Mouse (Mus musculus) mouse embryonic stem cell (cell line): ENCODE data around the gene Tmem110.

ENCODE experiments used
- in situ Hi-C, 2 experiments: fragments of 300-500 bp; cut with MboI; formaldehyde crosslinking; loops; 1 replicate in 1 of 2; 3 replicates in 1 of 2; pipeline ENCODE4 v1.14.3; 2019 to 2020; ENCODE audit warnings: low sequenced_read_pairs in 2 of 2, low pct_unique_long_range_greater_than_20kb in 1 of 2, mixed read lengths in 1 of 2; ENCODE audit not compliant: unreplicated experiment in 1 of 2

Tmem110 gene

GRCm38 (mm10) chr14:30825476-30826131, at the start of gene Tmem110:
Gene Tmem110, plus strand, starts transcription at chr14:30825590.
- in situ Hi-C loops: no loop called here

DNA sequence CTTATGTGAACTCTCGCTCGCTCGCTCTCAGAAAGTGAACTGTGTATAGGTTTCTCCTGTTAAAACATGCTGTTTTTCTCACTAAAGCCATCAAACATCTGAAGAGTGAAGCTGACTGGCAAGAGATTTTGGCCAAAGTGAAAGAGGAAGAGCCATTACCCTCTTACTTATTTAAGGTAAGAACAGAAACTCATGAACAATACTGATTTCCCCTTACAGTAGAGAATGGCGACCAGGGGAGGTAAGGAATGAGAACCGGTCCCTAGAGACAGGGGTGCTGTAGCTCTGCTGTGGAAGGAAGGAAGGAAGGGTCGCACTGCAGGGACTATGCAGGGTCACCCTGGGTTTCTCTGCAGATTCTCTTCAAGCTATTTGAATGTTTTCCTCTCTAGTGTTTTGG, 40.8 kb upstream of the Tmem110 start:
- in situ Hi-C loops: no loop called here

DNA sequence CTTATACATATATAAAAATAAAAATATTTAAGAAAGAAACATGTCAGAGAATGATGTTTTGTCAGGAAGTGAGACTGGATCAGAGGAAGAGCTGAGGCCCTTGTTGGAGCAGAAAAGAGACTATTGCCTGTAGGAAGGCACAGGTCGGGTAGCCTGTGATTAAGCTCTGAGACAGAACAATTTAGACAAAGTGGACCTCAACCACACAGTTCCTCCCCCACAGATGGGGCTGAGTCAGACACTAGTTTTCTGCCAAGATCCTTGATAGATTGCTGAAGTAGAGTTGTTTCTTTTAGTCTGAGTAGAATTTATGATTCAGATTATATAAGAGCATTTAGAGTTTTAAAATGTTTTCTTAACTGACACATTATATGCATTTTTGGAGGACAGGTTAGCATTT, 35.9 kb upstream of the Tmem110 start:
- in situ Hi-C loops: no loop called here

DNA sequence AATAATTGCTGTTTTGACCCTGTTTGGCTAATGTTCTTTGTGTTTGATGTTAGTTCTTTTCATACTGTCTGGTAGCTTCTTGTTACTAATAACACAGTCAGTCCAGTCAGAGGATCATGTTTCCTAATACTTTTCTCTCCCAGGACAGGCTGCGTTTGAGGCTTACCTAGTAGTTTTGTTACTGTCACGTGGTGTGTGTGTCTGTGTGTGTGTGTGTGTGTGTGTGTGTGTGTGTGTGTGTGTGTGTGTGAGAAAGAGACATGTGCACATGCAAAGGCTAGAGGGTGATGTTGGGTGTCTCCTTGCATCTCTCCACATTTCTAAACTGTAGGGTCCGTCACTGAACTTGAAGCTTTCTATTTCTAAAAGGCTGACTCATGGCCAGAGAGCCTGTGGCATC, 32.5 kb upstream of the Tmem110 start:
- in situ Hi-C loops: no loop called here

GRCm38 (mm10) chr14:30801756-30802155, 23.6 kb upstream of the Tmem110 start:
- in situ Hi-C loops: no loop called here

DNA sequence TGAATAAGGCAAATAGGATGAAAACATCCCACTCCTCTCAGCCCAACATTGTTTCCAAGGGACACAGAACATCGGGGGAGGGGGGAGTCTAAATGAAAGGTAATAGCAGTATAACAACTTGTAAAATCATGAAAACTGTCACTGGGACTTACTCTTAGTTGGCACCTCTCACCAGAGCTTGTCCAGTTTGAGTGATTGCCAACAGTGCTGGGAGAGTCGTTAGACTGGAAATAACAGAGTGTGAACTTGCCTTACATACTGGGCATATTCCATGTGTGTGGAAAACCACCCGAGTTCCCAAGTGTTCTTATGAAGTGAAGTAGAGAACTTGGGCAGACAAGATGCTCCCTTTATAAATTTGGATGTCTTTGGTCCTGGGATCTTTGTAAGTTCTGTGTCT, 4.3 kb upstream of the Tmem110 start:
- in situ Hi-C loops: no loop called here

GRCm38 (mm10) chr14:30824456-30824995, 864 bp upstream of the Tmem110 start:
- in situ Hi-C loops: no loop called here

GRCm38 (mm10) chr14:30825021-30825475, 342 bp upstream of the Tmem110 start:
- in situ Hi-C loops: no loop called here

DNA sequence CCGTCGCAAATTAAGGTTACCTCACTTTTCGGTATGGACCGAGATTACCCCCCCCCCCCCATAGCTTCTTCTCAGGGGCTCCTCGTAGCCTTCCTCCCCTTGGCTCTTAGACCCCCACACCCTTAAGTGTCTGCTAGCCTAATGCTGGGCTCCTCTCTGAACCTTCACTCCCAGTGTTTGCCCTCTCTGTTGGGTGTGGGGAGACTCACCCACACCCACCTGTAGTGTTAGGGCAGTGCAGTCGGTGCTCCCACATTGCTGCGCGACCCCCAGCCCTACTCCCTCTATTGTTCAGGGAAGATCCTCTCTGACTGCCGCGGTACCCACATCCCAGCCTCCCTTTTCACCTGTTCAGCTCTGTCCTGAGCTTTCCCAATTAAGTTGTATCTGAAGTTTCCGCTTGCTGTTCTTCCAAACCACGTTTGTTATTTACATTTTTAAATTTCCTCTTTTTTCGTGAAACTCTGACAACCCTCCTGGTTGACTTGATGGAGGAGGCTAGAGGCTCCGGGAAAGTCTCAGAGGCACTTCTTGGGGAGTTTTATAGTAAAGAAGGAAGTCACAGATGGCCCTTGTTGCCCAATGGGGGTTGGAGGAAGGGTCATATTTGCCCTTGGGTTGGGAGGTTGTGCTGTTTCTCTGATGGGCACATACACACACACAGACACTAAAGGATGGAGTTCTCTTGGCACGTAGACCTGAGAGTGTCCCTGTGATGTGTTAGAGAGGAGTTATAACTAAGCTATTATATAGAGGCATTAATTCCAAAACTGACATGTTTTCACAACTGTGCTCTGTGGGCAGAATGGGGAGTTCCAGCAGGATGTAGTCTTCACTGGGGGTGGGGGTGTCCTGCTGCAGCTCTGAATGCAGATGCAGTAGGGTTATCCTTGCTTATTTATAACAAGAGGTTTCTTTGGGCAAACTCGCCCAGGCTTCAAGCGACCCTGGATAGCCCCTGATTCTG, 1.1 kb downstream of the Tmem110 start:
- in situ Hi-C loops: no loop called here

- in situ Hi-C loops: no loop called here
Measured at GRCm38 (mm10) chr14:30827480-30827879, 2.1 kb downstream of the Tmem110 start.

DNA sequence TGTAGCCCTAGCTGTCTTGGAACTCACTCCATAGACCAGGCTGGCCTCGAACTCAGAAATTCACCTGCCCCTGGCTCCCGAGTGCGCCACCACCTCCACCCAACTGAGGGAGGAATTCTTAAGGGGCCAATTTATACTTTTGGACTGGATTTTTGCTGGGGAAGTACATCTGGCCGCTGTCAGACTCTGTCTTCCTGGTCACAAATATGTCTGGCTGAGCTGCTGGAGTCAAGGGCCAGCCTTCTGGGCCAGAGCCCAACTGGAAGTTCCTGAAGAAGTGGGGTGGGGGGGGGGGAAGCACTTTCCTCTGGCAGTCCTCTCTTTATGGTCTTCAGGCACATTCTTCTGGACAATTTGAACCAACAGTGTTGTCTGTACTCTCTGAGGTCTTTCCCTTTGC, 2.7 kb downstream of the Tmem110 start:
- in situ Hi-C loops: no loop called here

GRCm38 (mm10) chr14:30828635-30829460, 3.5 kb downstream of the Tmem110 start:
- in situ Hi-C loops: no loop called here

- in situ Hi-C loops: no loop called here
Measured at GRCm38 (mm10) chr14:30837416-30837996, 12.1 kb downstream of the Tmem110 start.

- in situ Hi-C loops: loop anchor here in 1 of 2 experiments (5.0 kb wide), 1 partner anchor 36 kb away; no protein-coding TSS in a partner anchor
Measured at GRCm38 (mm10) chr14:30843701-30844100, 18.3 kb downstream of the Tmem110 start.

DNA sequence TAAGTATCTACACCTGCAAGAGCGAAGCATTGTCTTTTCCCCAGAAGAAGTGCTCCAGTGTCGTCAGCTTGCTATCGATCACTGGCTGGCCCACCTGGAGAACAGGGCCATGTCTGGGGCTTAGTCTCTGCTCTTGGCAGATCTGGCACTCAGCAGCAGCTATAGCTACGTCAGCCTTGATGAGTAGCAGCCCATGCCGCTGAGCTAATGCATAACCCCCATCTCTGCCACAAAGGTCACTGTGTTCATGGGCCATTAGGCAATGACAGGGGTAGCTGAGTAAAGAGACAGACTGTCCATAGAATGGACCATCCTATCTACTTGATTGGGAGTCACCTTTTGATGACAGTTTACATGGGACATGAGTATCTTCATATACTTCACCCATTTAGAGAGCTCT, 25.1 kb downstream of the Tmem110 start:
- in situ Hi-C loops: no loop called here

DNA sequence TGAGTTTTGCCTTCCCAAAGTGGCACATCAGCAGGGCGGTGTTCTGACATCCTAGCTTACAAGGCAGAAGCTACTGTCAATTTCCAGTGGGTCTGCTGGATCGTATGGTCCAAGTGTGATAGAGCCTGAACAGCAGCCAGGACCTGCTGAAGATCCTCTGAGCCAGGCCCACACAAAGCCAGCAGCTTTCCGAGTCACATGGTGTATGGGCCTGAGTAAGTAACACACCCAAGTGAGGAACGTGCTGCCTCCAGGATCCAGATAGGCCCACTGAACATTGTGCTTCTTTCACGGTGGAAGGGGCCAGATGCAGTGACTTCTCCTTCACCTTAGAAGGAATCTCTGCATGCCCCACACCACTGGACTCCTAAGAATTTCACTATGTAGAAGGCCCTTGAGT, 26.9 kb downstream of the Tmem110 start:
- in situ Hi-C loops: no loop called here

GRCm38 (mm10) chr14:30855316-30855715, 29.9 kb downstream of the Tmem110 start:
- in situ Hi-C loops: no loop called here

- in situ Hi-C loops: no loop called here
Measured at GRCm38 (mm10) chr14:30856885-30857507, 31.6 kb downstream of the Tmem110 start.
